Mouse (Mus musculus): ENCODE data around the gene Fam198b. TPM values are rescaled to one million over a fixed set of nuclear protein-coding genes. Genes with fewer than 3 reads are reported as not detected.
A peak's percentile ranks its signal among the peaks of the same experiment; 100 is the strongest.

Gene Fam198b
- polyA plus RNA-seq, 1 experiment from 2014 or later: 4.8 TPM

DNA sequence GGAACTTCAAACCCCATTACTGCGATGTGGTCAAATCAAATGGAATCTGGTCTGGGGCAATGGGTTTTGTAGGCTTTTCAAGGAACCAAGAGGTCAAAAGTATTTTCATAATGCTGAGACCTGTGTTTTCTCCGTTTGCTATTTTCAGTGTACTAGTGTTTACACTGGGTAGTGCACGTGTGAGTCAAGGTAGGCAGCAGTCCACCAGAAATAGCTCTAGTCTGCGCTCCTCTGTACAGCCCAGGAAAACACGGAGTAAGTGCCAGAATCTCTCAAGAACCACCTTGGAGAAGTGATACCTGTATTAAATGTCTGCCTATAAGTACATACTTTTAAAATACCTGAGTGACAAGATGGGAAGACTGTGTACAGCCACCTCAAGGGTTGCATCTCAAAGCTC lies 44.1 kb downstream of the Fam198b start:
- DNase-seq (ENCODE audit: low spot score) (no peak), ATAC-seq (ENCODE audit: low FRiP score) (no peak)
- Histone ChIP-seq H3K27ac (no peak overlapping the region), H3K36me3 (replicated peaks; ENCODE audit: control insufficient read depth, insufficient read depth) (no peaks in the 10 kb centered on the region), H3K9me3 (ENCODE audit: control insufficient read depth, low read length) (no peaks in the 10 kb centered on the region), H3K27me3 (ENCODE audit: control insufficient read depth, insufficient read depth, low read length) (no peaks in the 10 kb centered on the region), H3K4me1 (replicated peaks; ENCODE audit: control insufficient read depth, insufficient read depth, low read length) (0 out of 2 replicates have a peak, but pooled peaks cover 3% of the 10 kb centered on the region), H3K4me2 (replicated peaks) (no peak overlapping the region), H3K4me3 (replicated peaks; ENCODE audit: low read length) (no peak overlapping the region), H3K9ac (no peak overlapping the region)
- WGBS: 88% methylated on average over 5 of the region's 5 CpGs

DNA sequence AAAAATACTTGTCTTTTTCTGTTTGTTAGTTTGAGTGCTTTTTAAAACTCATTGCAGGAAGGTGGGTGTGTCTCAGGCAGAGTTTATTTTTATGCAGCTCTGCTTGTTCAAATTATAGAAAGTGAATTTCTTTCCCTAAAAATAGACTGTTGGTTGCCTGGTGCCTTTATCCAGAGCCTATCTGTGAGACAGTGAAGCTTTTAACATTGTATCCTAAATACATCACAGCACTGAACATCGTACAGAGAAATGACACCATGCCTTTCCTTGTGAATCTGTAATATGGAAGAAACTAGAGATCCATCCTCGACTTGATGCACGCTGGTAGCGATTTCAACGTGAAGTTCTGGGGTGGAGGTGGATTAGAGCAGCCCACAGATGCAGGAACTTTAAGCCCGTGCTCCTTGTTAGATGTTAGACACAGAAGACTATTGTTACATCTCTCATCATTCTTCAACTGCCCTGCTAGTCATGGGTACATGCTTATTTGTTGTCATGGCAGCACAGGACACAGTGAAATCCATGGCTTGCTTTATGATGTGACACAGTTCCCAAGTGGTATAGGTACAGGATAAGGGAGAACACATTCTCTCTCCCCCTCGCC lies 45.9 kb downstream of the Fam198b start:
- peak overlapping the region; percentile 29 for H3K4me2 ChIP-seq (replicated peaks)
- H3K4me1 ChIP-seq (replicated peaks; ENCODE audit: control insufficient read depth, insufficient read depth, low read length): 0 out of 2 replicates have a peak, but pooled peaks cover 3% of the 10 kb centered on the region
- no peaks in the 10 kb centered on the region for H3K9me3 ChIP-seq (ENCODE audit: control insufficient read depth, low read length)
- DNase-seq (ENCODE audit: low spot score): peak; percentile 29
- H3K36me3 ChIP-seq (replicated peaks; ENCODE audit: control insufficient read depth, insufficient read depth): no peaks in the 10 kb centered on the region
- no peaks in the 10 kb centered on the region for H3K27me3 ChIP-seq (ENCODE audit: control insufficient read depth, insufficient read depth, low read length)
- no peak overlapping the region for H3K4me3 ChIP-seq (replicated peaks; ENCODE audit: low read length)
- ATAC-seq (ENCODE audit: low FRiP score): peak; percentile 68; the same call in 1 of the 2 replicates
- H3K9ac ChIP-seq: no peak overlapping the region
- 18% methylated on average over 6 of the region's 7 CpGs for WGBS
- no peak overlapping the region for H3K27ac ChIP-seq

DNA sequence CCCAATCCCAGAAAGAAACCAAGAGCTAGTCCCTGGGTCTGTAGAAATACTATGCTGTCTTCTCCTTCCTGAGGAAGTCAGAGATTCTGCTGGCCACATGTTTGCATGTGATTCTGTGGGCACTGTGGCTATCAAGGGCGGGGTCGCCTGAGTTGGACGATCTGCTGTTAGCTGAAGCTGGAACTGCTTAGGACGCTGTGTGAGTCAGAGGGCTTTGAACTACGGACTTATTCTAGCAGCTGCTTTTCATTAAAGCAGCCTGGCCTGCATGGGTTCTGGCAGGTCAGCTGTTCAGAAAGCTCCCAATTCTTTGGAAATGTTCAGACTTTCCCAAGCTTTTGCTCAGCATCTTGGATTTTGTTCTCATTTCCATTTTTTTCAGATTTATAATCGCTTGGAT lies 51.9 kb downstream of the Fam198b start:
- WGBS: 82% methylated on average over 6 of the region's 6 CpGs
- Histone ChIP-seq H3K4me1 (replicated peaks; ENCODE audit: control insufficient read depth, insufficient read depth, low read length) (no peaks in the 10 kb centered on the region), H3K36me3 (replicated peaks; ENCODE audit: control insufficient read depth, insufficient read depth) (no peaks in the 10 kb centered on the region), H3K9me3 (ENCODE audit: control insufficient read depth, low read length) (no peaks in the 10 kb centered on the region), H3K27me3 (ENCODE audit: control insufficient read depth, insufficient read depth, low read length) (no peaks in the 10 kb centered on the region), H3K9ac (no peak overlapping the region), H3K27ac (no peak overlapping the region), H3K4me2 (replicated peaks) (no peak overlapping the region), H3K4me3 (replicated peaks; ENCODE audit: low read length) (no peak overlapping the region)
- DNase-seq (ENCODE audit: low spot score): no peak
- no peak for ATAC-seq (ENCODE audit: low FRiP score)

DNA sequence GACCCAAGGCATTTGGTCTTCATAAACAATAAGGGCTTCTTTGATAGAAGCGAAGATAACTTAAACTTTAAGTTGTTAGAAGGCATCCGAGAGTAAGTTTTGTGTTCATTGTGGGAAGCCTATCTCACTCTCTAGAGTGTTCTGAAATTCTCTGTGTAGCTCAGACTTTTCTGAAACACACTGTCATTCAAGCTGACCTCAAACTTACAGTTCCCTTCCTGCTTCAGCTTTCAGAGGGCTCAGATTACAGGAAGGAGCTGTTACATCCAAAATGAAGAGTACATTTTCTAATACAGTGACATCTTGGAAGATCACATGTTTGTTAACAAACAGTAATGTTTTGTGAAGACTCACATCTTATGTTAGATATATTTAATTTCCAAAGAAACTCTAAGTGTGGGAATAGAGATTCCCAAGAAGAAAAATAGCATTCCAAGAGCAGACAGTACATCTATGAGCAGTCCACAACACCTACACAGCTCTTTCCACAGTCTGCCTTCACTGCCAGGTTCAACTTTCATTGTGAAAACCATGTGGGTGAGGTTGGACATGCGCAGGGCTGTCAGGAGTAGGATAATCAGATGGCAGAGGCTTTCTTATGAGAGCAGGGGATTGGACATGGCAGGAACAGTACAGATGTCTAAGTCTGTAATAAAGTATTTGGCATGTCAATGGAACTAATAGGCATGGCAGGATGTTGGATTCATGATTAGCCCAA lies 52.6 kb downstream of the Fam198b start:
- no peaks in the 10 kb centered on the region for H3K9me3 ChIP-seq (ENCODE audit: control insufficient read depth, low read length)
- no peak overlapping the region for H3K4me3 ChIP-seq (replicated peaks; ENCODE audit: low read length)
- no peaks in the 10 kb centered on the region for H3K27me3 ChIP-seq (ENCODE audit: control insufficient read depth, insufficient read depth, low read length)
- no peaks in the 10 kb centered on the region for H3K36me3 ChIP-seq (replicated peaks; ENCODE audit: control insufficient read depth, insufficient read depth)
- H3K27ac ChIP-seq: no peak overlapping the region
- 89% methylated on average over 3 of the region's 3 CpGs for WGBS
- DNase-seq (ENCODE audit: low spot score): no peak
- no peak overlapping the region for H3K4me2 ChIP-seq (replicated peaks)
- H3K9ac ChIP-seq: no peak overlapping the region
- H3K4me1 ChIP-seq (replicated peaks; ENCODE audit: control insufficient read depth, insufficient read depth, low read length): no peaks in the 10 kb centered on the region
- no peak for ATAC-seq (ENCODE audit: low FRiP score)

DNA sequence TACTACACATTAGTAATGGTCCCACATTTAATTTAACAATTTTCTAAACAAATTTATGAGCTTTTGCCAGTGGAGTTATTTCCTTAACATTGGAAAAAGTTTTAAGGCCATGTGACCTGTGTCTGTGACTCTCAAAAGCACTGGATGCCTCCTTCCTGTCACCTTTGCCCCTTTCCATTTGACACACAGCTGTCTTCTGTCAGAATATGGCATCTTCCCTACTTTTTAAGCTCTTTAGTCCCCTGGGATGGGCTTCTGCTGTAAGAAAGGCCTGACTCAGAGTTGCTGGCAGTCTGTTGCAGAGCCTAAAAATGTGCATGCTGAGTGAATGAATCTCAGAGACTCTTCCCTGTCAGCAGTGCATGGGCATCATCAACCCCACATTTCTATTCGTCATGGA lies 63.4 kb downstream of the Fam198b start:
- Histone ChIP-seq H3K27ac (no peak overlapping the region), H3K9me3 (ENCODE audit: control insufficient read depth, low read length) (no peaks in the 10 kb centered on the region)
- no peak for ATAC-seq (ENCODE audit: low FRiP score)

DNA sequence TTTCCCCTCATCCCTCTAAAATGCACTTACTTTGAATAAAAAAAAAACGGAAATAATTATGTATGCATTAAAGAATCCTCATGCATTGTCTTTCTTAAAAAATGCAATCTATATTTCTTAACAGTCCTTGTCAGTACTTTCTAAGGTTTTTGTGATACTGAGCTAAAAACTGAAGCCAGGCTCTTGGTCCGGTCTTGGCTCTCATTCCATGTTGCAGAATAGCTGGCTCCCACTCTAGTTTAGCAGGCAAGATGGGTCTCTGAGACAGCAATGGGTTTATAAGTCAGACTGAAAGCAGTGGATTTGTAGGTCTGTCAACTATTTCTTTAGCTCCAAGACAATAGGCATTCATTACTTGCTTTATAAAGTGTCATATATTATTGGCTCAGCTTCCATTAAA lies 63.8 kb downstream of the Fam198b start:
- Histone ChIP-seq H3K4me3 (replicated peaks; ENCODE audit: low read length) (no peak overlapping the region), H3K36me3 (replicated peaks; ENCODE audit: control insufficient read depth, insufficient read depth) (no peaks in the 10 kb centered on the region), H3K4me1 (replicated peaks; ENCODE audit: control insufficient read depth, insufficient read depth, low read length) (no peaks in the 10 kb centered on the region), H3K27ac (no peak overlapping the region), H3K27me3 (ENCODE audit: control insufficient read depth, insufficient read depth, low read length) (no peaks in the 10 kb centered on the region), H3K4me2 (replicated peaks) (no peak overlapping the region), H3K9me3 (ENCODE audit: control insufficient read depth, low read length) (no peaks in the 10 kb centered on the region), H3K9ac (no peak overlapping the region)
- 78% methylated on average over 2 of the region's 2 CpGs for WGBS
- ATAC-seq (ENCODE audit: low FRiP score) (no peak), DNase-seq (ENCODE audit: low spot score) (no peak)

More for the DNA sequence above, 63.4 kb downstream of the Fam198b start:
- Histone ChIP-seq H3K4me3 (replicated peaks; ENCODE audit: low read length) (no peak overlapping the region), H3K9ac (no peak overlapping the region), H3K4me2 (replicated peaks) (no peak overlapping the region), H3K4me1 (replicated peaks; ENCODE audit: control insufficient read depth, insufficient read depth, low read length) (no peaks in the 10 kb centered on the region), H3K36me3 (replicated peaks; ENCODE audit: control insufficient read depth, insufficient read depth) (no peaks in the 10 kb centered on the region), H3K27me3 (ENCODE audit: control insufficient read depth, insufficient read depth, low read length) (no peaks in the 10 kb centered on the region)
- 69% methylated on average over 1 of the region's 1 CpGs for WGBS
- no peak for DNase-seq (ENCODE audit: low spot score)

DNA sequence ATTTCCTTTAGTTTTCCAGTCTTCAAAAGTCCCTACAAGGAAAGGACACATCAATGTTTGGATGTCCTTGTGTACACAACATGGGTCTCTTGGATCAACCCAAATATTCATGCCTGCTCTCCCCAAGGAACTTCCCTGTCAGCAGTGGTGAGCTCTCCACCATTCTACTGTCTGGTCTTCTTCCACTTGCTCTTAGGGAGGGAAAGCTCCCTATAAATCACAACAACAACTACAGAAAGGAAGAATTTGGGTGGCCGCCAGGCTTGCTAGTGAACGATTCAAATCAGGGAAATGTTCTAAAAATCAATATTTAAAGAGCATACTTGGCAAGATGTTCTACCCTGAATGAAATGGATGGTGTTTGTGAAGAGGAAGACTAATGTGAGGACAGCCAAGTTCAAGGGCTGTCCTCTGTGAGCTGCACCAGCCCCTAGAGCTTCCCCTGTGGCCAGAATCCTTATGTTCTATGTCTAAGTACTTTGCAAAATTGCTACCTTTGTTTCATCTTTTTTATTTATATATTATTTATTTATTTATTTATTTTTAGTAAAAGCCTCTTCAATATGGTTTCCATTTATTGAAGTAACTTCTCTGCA lies 68.9 kb downstream of the Fam198b start:
- ATAC-seq (ENCODE audit: low FRiP score): no peak
- Histone ChIP-seq H3K9ac (no peak overlapping the region), H3K36me3 (replicated peaks; ENCODE audit: control insufficient read depth, insufficient read depth) (no peaks in the 10 kb centered on the region), H3K4me1 (replicated peaks; ENCODE audit: control insufficient read depth, insufficient read depth, low read length) (no peaks in the 10 kb centered on the region), H3K27me3 (ENCODE audit: control insufficient read depth, insufficient read depth, low read length) (no peaks in the 10 kb centered on the region), H3K9me3 (ENCODE audit: control insufficient read depth, low read length) (no peaks in the 10 kb centered on the region), H3K27ac (no peak overlapping the region), H3K4me2 (replicated peaks) (no peak overlapping the region), H3K4me3 (replicated peaks; ENCODE audit: low read length) (no peak overlapping the region)
- 79% methylated on average over 2 of the region's 2 CpGs for WGBS
- no peak for DNase-seq (ENCODE audit: low spot score)

DNA sequence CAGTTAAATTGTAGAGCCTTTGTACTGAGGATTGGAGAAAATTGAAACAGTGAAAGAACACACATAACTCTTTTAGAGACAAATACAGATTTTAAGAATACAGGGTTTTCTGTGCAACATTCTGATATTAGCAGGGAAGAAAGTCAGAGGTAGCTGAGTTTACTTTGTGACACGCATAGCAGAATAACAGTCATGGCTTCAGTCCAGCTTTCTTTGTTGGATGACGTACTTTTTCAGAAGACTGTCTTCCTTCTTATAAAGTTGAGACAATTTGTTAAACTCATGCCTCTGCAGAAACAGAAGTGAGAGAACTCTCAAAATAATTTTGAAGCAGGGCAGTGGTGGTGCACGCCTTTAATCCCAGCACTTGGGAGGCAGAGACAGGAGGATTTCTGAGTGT lies 70.9 kb downstream of the Fam198b start:
- ATAC-seq (ENCODE audit: low FRiP score): no peak
- H3K4me3 ChIP-seq (replicated peaks; ENCODE audit: low read length): no peak overlapping the region
- no peak overlapping the region for H3K9ac ChIP-seq
- no peaks in the 10 kb centered on the region for H3K9me3 ChIP-seq (ENCODE audit: control insufficient read depth, low read length)
- 77% methylated on average over 3 of the region's 3 CpGs for WGBS
- no peaks in the 10 kb centered on the region for H3K27me3 ChIP-seq (ENCODE audit: control insufficient read depth, insufficient read depth, low read length)
- H3K27ac ChIP-seq: no peak overlapping the region
- no peak overlapping the region for H3K4me2 ChIP-seq (replicated peaks)
- no peaks in the 10 kb centered on the region for H3K36me3 ChIP-seq (replicated peaks; ENCODE audit: control insufficient read depth, insufficient read depth)
- no peak for DNase-seq (ENCODE audit: low spot score)
- no peaks in the 10 kb centered on the region for H3K4me1 ChIP-seq (replicated peaks; ENCODE audit: control insufficient read depth, insufficient read depth, low read length)

DNA sequence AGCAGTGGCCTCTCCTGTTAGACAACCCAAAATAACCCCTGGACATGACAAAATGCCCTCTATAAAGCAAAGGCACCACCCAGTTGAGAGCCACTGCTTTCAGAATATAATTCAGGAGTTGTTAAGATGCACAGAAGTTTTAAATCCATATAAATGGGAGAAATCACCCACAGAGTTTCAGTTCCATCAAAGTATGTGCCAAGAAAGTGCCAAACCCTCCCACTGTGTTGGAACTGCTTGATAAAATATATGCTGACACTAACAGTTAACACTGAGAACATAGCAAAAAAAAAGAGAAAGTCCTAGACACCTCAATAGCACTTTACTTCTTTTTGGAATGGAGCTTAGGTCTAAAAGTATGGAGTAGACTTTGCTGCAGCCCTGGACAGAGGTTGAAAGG lies 72.5 kb downstream of the Fam198b start:
- ATAC-seq (ENCODE audit: low FRiP score): no peak

More for the DNA sequence above, 72.5 kb downstream of the Fam198b start:
- no peak for DNase-seq (ENCODE audit: low spot score)
- no peak overlapping the region for H3K4me3 ChIP-seq (replicated peaks; ENCODE audit: low read length)
- no peaks in the 10 kb centered on the region for H3K36me3 ChIP-seq (replicated peaks; ENCODE audit: control insufficient read depth, insufficient read depth)
- H3K9me3 ChIP-seq (ENCODE audit: control insufficient read depth, low read length): no peaks in the 10 kb centered on the region
- no peak overlapping the region for H3K9ac ChIP-seq
- no peaks in the 10 kb centered on the region for H3K27me3 ChIP-seq (ENCODE audit: control insufficient read depth, insufficient read depth, low read length)
- no peak overlapping the region for H3K27ac ChIP-seq
- H3K4me2 ChIP-seq (replicated peaks): no peak overlapping the region
- no peaks in the 10 kb centered on the region for H3K4me1 ChIP-seq (replicated peaks; ENCODE audit: control insufficient read depth, insufficient read depth, low read length)

Data from hindbrain, embryonic 14.5 days (tissue).